Mouse (Mus musculus): Measurements from ENCODE around the gene Olfr1359.
"Not testable (repeated sequence)": the region's sequence is repeated elsewhere in the genome, so short reads cannot be mapped to it uniquely, and the experiment has no call there.

DNA sequence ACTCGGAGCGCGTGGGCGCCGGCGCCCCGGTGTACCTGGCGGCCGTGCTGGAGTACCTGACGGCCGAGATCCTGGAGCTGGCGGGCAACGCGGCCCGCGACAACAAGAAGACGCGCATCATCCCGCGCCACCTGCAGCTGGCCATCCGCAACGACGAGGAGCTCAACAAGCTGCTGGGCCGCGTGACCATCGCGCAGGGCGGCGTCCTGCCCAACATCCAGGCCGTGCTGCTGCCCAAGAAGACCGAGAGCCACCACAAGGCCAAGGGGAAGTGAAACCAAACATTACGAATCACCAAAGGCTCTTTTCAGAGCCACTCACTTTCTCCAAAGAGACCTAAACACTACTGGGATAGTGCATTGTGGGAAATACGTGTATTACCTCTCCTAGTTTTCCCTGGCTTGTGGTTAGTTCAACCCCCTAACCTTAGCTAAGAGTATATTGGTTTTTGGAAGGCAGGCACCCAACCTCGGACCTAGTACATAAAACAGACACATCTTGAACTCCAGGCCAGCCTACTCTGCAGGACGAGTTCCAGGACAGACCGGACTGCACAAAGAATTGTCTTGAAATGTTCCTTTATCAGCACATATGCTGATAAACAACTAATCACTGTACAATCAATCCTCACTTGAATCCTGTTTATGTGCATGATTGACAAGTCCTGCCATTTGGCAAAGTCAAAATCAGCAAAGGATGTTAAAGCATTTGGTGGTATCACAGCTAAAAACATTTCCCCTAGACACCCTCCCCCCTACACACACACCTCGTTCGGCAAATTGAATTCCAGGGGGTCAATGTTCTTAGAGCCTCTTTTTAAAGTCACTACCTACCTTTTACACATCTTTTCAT lies 18.9 kb downstream of the Olfr1359 start:
- not testable (repeated sequence) for TF ChIP-seq CTCF (IDR thresholded peaks at IDR 0.05; ENCODE audit: borderline replicate concordance, extremely low read depth, insufficient read depth, insufficient read length)
- TF ChIP-seq POLR2A (IDR thresholded peaks at IDR 0.05; ENCODE audit: borderline replicate concordance, extremely low read depth, insufficient read depth, insufficient read length, poor library complexity, severe bottlenecking): peak; percentile 28; the same call in 1 of the 2 replicates

Measured in brain, embryonic 14.5 days (tissue).